Mouse (Mus musculus) stomach, postnatal 0 days (tissue): ENCODE data around the gene Cmtm2b. TPM values are rescaled to one million over a fixed set of nuclear protein-coding genes. Genes with fewer than 3 reads are reported as not detected.

Experiments
- ATAC-seq: fragments of 200-750 bp; cut with Nextera tagmentation; 2 replicates; pipeline ENCODE4 v1.8.0; 2017; ENCODE audit not compliant: low FRiP score, low TSS enrichment
- DNase-seq: peaks from one replicate; pipeline ENCODE4 v3.0.0-alpha.2; 2016; ENCODE audit warnings: low spot score
- H3K27ac ChIP-seq: fragments of 300-500 bp; sonication (generic); replicated peaks from 2 replicates; pipeline ENCODE4 v1.5.1; 2014; ENCODE audit warnings: mild to moderate bottlenecking, control low read depth
- H3K27me3 ChIP-seq: fragments of 300-500 bp; sonication (generic); 2 replicates; pipeline ENCODE4 v1.6.1; 2014; ENCODE audit warnings: low read length; ENCODE audit not compliant: control insufficient read depth, insufficient read depth
- H3K36me3 ChIP-seq: fragments of 300-500 bp; sonication (generic); 2 replicates; pipeline ENCODE4 v1.6.1; 2014; ENCODE audit warnings: low read length, mixed read lengths; ENCODE audit not compliant: control insufficient read depth, insufficient read depth
- H3K4me1 ChIP-seq: fragments of 300-500 bp; sonication (generic); replicated peaks from 2 replicates; pipeline ENCODE4 v1.6.1; 2014; ENCODE audit warnings: antibody characterized with exemption; ENCODE audit not compliant: control insufficient read depth, insufficient read depth
- H3K4me2 ChIP-seq: fragments of 300-500 bp; sonication (generic); replicated peaks from 2 replicates; pipeline ENCODE4 v1.6.1; 2014; ENCODE audit warnings: low read depth, mild to moderate bottlenecking, control low read depth, moderate library complexity
- H3K4me3 ChIP-seq: fragments of 300-500 bp; sonication (generic); 2 replicates; pipeline ENCODE4 v1.5.1; 2014; ENCODE audit warnings: low read depth, low read length, control low read depth
- H3K9ac ChIP-seq: fragments of 300-500 bp; sonication (generic); 2 replicates; pipeline ENCODE4 v1.6.1; 2014; ENCODE audit warnings: mild to moderate bottlenecking, low read length, control low read depth, mixed read lengths
- H3K9me3 ChIP-seq: fragments of 300-500 bp; sonication (generic); 2 replicates; pipeline ENCODE4 v1.6.1; 2016; ENCODE audit warnings: low read length; ENCODE audit not compliant: control insufficient read depth
- CTCF ChIP-seq: IDR thresholded peaks from 2 replicates; pipeline ENCODE4 v1.5.1; 2016; ENCODE audit warnings: antibody characterized with exemption, low read depth, mild to moderate bottlenecking, moderate library complexity
- EP300 ChIP-seq: optimal IDR thresholded peaks from 2 replicates; pipeline ENCODE3; 2016; ENCODE audit warnings: antibody characterized with exemption
- WGBS: fragments of 180-500 bp; shearing (Covaris S2); extraction: QIAGEN DNeasy Blood & Tissue Kit; methylation state at CpG from one replicate; pipeline ENCODE4 v1.1.7; 2014; 5-methylcytosine and 5-hydroxymethylcytosine counted together
- polyA plus RNA-seq: library from polyadenylated mRNA; unstranded; fragments of >200 nt; fragmentation: Nextera tagmentation; extraction: Ambion mirVana; gene quantifications from 2 replicates; pipeline ENCODE4 v1.2.1, GENCODE M21; 2015

The Cmtm2b gene
- polyA plus RNA-seq, 1 experiment from 2014 or later, result not detected

- no peak for TF ChIP-seq CTCF
- no peak for TF ChIP-seq EP300
- H3K9me3 ChIP-seq, result no peaks in the 10 kb centered on the region
- 63% methylated on average over 13 of the region's 13 CpGs for WGBS
- DNase-seq (peak; percentile 42), ATAC-seq (peak; percentile 69)
- H3K27ac ChIP-seq, result no peak overlapping the region
- H3K4me3 ChIP-seq, result no peak overlapping the region
- H3K9ac ChIP-seq, result no peak overlapping the region
- no peaks in the 10 kb centered on the region; the same call in 1 of the 2 replicates for H3K36me3 ChIP-seq
- H3K4me1 ChIP-seq, result no peaks in the 10 kb centered on the region
- H3K4me2 ChIP-seq, result no peak overlapping the region
- no peaks in the 10 kb centered on the region for H3K27me3 ChIP-seq
Measured at GRCm38 (mm10) chr8:104350047-104350446, 28.0 kb downstream of the Cmtm2b start.

- Histone ChIP-seq H3K4me3 (no peak overlapping the region), H3K36me3 (peaks cover 3% of the 10 kb centered on the region; the same call in 1 of the 2 replicates), H3K27me3 (no peaks in the 10 kb centered on the region), H3K9ac (no peak overlapping the region), H3K27ac (no peak overlapping the region), H3K4me1 (no peaks in the 10 kb centered on the region), H3K9me3 (no peaks in the 10 kb centered on the region), H3K4me2 (no peak overlapping the region)
- DNase-seq, result no peak
- peak; percentile 21; the same call in 1 of the 2 replicates for ATAC-seq
- WGBS, result 66% methylated on average over 5 of the region's 5 CpGs
- peak; percentile 54 for TF ChIP-seq CTCF
- TF ChIP-seq EP300, result no peak
Measured at GRCm38 (mm10) chr8:104353186-104353585, 31.2 kb downstream of the Cmtm2b start.

- Histone ChIP-seq H3K9me3 (no peaks in the 10 kb centered on the region), H3K4me1 (no peaks in the 10 kb centered on the region), H3K27ac (no peak overlapping the region), H3K9ac (no peak overlapping the region), H3K27me3 (no peaks in the 10 kb centered on the region), H3K4me2 (no peak overlapping the region), H3K36me3 (peaks cover 3% of the 10 kb centered on the region; the same call in 1 of the 2 replicates), H3K4me3 (no peak overlapping the region)
- no peak; the same call in 1 of the 2 replicates for ATAC-seq
- TF ChIP-seq CTCF, result no peak
- no peak for TF ChIP-seq EP300
- WGBS, result 74% methylated on average over 10 of the region's 10 CpGs
- no peak for DNase-seq
Measured at GRCm38 (mm10) chr8:104354504-104354903, 32.5 kb downstream of the Cmtm2b start.

- Histone ChIP-seq H3K4me1 (no peaks in the 10 kb centered on the region), H3K9me3 (no peaks in the 10 kb centered on the region), H3K27me3 (no peaks in the 10 kb centered on the region), H3K27ac (no peak overlapping the region), H3K4me2 (no peak overlapping the region), H3K9ac (no peak overlapping the region), H3K4me3 (no peak overlapping the region), H3K36me3 (peaks cover 3% of the 10 kb centered on the region; the same call in 1 of the 2 replicates)
- WGBS, result 85% methylated on average over 3 of the region's 3 CpGs
- DNase-seq (no peak), ATAC-seq (no peak)
- TF ChIP-seq CTCF (no peak), EP300 (no peak)
Measured at GRCm38 (mm10) chr8:104358637-104359036, 36.6 kb downstream of the Cmtm2b start.

- ATAC-seq, result 0 out of 2 replicates have a peak, but pooled peaks have one; percentile 24
- H3K27me3 ChIP-seq, result no peaks in the 10 kb centered on the region
- H3K9me3 ChIP-seq, result no peaks in the 10 kb centered on the region
- peaks cover 3% of the 10 kb centered on the region; the same call in 1 of the 2 replicates for H3K36me3 ChIP-seq
- WGBS, result 75% methylated on average over 15 of the region's 15 CpGs
- DNase-seq, result no peak
- TF ChIP-seq CTCF (no peak), EP300 (no peak)
- H3K4me2 ChIP-seq, result no peak overlapping the region
- H3K4me3 ChIP-seq, result no peak overlapping the region
- no peaks in the 10 kb centered on the region for H3K4me1 ChIP-seq
- H3K9ac ChIP-seq, result no peak overlapping the region
- no peak overlapping the region for H3K27ac ChIP-seq
Measured at GRCm38 (mm10) chr8:104359778-104360456, 37.9 kb downstream of the Cmtm2b start.

GRCm38 (mm10) chr8:104365695-104366094, 43.7 kb downstream of the Cmtm2b start:
- 87% methylated on average over 9 of the region's 9 CpGs for WGBS
- no peak overlapping the region for H3K4me2 ChIP-seq
- H3K9ac ChIP-seq, result no peak overlapping the region
- H3K4me1 ChIP-seq, result no peaks in the 10 kb centered on the region
- DNase-seq, result no peak
- H3K9me3 ChIP-seq, result no peaks in the 10 kb centered on the region
- no peak overlapping the region for H3K27ac ChIP-seq
- no peak overlapping the region for H3K4me3 ChIP-seq
- ATAC-seq, result peak; percentile 58; the same call in 1 of the 2 replicates
- no peak for TF ChIP-seq EP300
- TF ChIP-seq CTCF, result no peak
- H3K36me3 ChIP-seq, result no peaks in the 10 kb centered on the region
- H3K27me3 ChIP-seq, result no peaks in the 10 kb centered on the region
